Mouse (Mus musculus): ENCODE data around the gene Cir1.
A peak's percentile ranks its signal among the peaks of the same experiment; 100 is the strongest.

Cir1 gene

GRCm38 (mm10) chr2:73301979-73302378, 10.5 kb downstream of the Cir1 start:
- no peak for DNase-seq (ENCODE audit: low spot score)

GRCm38 (mm10) chr2:73298841-73299240, 13.7 kb downstream of the Cir1 start:
- no peak for DNase-seq (ENCODE audit: low spot score)

- no peak for DNase-seq (ENCODE audit: low spot score)
Measured at GRCm38 (mm10) chr2:73298154-73298553, 14.3 kb downstream of the Cir1 start.

- DNase-seq (ENCODE audit: low spot score) = no peak
Measured at GRCm38 (mm10) chr2:73295023-73295422, 17.5 kb downstream of the Cir1 start.

GRCm38 (mm10) chr2:73291130-73291529, 21.4 kb downstream of the Cir1 start:
- DNase-seq (ENCODE audit: low spot score) = no peak

- DNase-seq (ENCODE audit: low spot score) = peak; percentile 79
Measured at GRCm38 (mm10) chr2:73285630-73286029, 26.9 kb downstream of the Cir1 start.

- DNase-seq (ENCODE audit: low spot score) = peak; percentile 79
Measured at GRCm38 (mm10) chr2:73281707-73282106, 30.8 kb downstream of the Cir1 start.

- DNase-seq (ENCODE audit: low spot score) = peak; percentile 49
Measured at GRCm38 (mm10) chr2:73281048-73281661, 31.3 kb downstream of the Cir1 start.

- DNase-seq (ENCODE audit: low spot score) = peak; percentile 55
Measured at GRCm38 (mm10) chr2:73280356-73281047, 32.0 kb downstream of the Cir1 start.

- DNase-seq (ENCODE audit: low spot score) = peak; percentile 58
Measured at GRCm38 (mm10) chr2:73279271-73280038, 33.0 kb downstream of the Cir1 start.

- peak; percentile 57 for DNase-seq (ENCODE audit: low spot score)
Measured at GRCm38 (mm10) chr2:73278869-73279268, 33.6 kb downstream of the Cir1 start.

GRCm38 (mm10) chr2:73278131-73278854, 34.2 kb downstream of the Cir1 start:
- DNase-seq (ENCODE audit: low spot score) = peak; percentile 96

GRCm38 (mm10) chr2:73277709-73278075, 34.8 kb downstream of the Cir1 start:
- DNase-seq (ENCODE audit: low spot score) = peak; percentile 67

GRCm38 (mm10) chr2:73277021-73277708, 35.3 kb downstream of the Cir1 start:
- peak; percentile 70 for DNase-seq (ENCODE audit: low spot score)

- DNase-seq (ENCODE audit: low spot score) = peak; percentile 81
Measured at GRCm38 (mm10) chr2:73276141-73276571, 36.3 kb downstream of the Cir1 start.

- no peak for DNase-seq (ENCODE audit: low spot score)
Measured at GRCm38 (mm10) chr2:73275261-73276040, 37.0 kb downstream of the Cir1 start.

GRCm38 (mm10) chr2:73274119-73274920, 38.2 kb downstream of the Cir1 start:
- peak; percentile 66 for DNase-seq (ENCODE audit: low spot score)

- peak; percentile 61 for DNase-seq (ENCODE audit: low spot score)
Measured at GRCm38 (mm10) chr2:73273249-73274118, 39.0 kb downstream of the Cir1 start.

Data from embryo, embryonic 10.5 days (tissue).